Mouse (Mus musculus): ENCODE measurements around the gene Cdkl3.

Gene Cdkl3

DNA sequence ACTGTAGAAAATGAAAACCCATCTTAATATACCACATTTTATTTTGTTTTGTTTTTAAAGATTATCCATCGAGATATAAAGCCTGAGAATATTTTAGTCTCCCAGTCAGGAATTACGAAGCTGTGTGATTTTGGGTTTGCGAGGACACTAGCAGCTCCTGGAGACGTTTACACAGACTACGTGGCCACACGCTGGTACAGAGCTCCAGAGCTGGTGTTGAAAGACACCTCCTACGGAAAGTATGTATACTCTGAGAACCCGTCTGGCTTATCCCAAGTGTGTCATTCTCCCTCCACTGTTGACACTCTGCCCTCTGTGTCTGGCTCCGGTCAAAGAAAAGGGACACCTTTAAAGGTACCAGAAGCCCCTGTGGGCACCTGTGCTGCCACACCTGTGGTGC lies 14.2 kb downstream of the Cdkl3 start:
- DNase-seq: no peak

- no peak for DNase-seq
These were observed 28.3 kb downstream of the Cdkl3 start for GRCm38 (mm10) chr11:52032356-52032755.

DNA sequence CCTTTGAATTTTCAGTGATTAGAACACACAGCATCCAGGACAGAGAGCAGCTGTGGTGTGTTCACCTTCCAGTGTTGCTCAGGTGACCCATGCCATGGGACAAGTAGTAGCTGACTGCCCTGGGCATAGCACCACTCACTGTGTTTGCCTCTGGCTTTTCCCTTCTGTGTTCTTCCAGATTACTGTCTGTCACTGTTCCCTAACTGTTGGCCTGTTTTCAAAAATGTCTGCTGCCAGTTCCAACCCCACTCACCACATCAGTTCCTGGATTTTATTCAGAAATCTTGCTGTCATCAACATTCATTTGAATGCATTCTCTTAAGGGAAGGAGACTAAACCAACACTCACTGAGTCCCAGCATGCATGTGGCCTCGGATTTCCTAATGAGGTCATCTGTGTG lies 29.9 kb downstream of the Cdkl3 start:
- DNase-seq: no peak

- no peak for DNase-seq
These were observed 31.9 kb downstream of the Cdkl3 start for GRCm38 (mm10) chr11:52035905-52036304.

DNA sequence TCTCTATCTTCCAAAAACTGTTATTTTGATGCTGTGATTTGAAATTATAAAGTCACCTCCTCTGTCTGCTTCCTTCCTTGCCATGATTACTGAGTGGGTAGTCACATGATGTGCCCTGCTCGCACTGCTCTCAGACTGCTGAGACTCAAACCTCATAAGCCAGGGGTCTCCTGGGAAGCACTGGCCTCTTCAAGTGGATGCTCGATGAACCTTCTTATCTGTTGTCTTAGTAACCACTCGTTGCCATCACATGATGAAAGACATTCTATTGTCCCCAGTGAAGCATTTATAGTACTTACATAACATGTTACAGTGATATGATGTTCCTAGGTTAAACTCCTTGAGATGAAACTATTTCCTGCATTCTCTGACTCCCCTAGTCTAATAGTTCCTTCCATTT lies 33.6 kb downstream of the Cdkl3 start:
- no peak for DNase-seq

DNA sequence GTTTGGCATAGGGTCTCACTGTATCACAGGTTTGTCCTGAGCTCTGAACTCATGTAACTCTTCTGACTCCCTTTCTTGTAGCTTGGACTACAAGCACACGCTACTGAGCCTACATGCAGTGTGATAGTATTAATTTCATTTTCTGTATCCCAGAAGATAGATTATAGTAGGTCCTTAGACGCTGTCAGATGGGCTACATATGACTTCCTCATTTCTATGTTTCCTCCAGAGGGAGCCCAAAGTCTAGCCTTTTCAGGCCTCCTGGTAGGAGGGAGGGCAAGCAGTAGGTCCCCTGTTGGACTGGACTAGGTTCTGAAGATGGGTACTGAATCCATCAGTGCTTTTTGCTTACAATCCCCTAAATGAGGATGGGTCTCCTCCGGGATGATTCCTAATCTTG lies 39.2 kb downstream of the Cdkl3 start:
- no peak for DNase-seq

DNA sequence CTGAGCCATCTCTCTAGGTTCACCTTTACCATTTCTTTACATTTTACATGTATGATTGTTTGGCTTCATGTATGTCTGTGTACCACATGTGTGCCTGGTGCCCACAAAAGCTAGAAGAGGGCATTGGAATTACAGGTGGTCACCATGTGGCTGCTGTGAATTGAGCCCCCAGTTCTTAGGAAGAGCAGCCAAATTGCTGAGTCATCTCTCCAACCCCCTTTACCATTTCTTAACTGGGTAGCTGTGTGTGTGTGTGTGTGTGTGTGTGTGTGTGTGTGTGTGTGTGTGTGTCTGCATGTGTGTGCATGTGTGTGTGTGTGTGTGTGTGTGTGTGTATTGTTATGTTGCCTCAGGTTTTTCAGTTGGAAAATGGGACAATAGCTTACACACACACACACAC lies 40.1 kb downstream of the Cdkl3 start:
- DNase-seq: no peak

- DNase-seq: no peak
These were observed 42.6 kb downstream of the Cdkl3 start for GRCm38 (mm10) chr11:52046446-52047165.

DNA sequence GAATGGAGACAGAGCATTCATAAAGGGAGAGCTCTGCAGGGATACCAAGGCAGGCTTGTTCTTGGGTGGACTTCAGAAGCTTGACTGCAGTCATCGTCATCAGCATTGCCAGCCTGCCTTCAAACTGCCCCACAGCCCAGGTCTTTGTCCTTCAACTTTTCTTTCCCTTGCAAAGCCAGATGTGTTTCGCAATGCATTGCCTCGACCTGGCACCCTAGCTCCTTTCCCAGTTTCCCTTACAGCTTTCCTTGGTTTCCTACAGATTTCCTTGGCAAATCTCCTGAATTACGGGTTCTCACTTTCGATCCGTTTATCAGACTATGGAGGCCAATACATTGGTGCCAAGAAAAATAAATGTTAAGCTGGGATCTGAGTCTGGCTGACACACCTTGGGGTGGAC lies 49.4 kb downstream of the Cdkl3 start:
- DNase-seq: no peak

DNA sequence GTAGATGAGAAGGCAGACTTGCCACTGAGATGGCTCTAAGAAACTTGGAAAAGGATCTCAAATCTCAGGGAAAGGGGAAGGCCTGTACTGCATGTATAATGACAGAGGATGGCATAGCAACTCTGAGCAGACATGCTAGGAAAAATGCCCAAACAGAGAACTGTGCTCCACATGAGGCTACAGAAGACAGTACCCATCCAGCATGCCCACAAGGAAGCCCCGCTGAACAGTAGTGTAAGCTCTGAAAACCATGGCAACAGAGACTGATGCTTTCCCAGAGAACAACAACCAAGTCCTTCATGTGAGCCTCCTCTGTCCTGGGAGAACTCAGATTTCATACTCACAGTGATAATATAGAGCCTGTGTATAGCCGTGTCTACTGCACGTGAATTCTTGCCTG lies 50.7 kb downstream of the Cdkl3 start:
- DNase-seq: no peak

DNA sequence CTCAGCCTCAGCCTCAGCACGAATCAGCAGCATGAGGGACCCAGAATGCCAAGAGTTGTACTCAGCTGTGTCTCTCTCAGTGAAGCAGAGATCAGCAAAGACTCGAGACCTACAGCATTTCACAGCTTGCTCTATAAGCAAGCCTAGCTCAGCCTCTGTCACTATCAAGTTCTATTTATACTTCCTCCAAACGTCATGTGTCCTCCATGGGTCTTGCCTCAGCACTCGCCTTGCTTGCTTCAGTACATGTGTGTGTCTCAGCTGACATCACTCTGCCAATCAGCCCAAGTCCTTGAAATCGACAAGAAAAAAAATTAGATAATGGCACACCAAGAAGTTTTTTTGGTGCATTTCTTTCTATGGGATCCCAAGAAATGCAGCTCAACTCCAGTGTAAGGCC lies 52.2 kb downstream of the Cdkl3 start:
- DNase-seq: no peak

DNA sequence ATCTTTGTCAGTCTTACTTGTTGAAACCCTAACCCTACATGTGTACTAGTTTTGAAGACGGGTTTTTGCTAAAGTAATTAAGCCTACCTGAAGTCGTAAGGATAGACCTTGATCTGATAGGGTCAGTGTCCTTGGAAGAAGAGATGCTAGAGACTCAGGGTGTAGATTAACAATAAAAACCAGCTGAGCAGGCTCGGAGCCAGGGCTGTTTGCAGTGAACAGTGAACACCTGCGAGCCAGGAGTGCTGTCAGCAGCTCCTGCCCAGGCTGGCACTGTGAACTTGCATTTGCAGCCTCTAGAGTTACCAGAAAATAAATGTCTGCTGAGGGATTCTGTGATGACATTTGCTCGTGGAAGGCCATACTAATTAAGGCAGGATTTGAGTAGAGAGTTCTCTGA lies 55.0 kb downstream of the Cdkl3 start:
- DNase-seq: no peak

DNA sequence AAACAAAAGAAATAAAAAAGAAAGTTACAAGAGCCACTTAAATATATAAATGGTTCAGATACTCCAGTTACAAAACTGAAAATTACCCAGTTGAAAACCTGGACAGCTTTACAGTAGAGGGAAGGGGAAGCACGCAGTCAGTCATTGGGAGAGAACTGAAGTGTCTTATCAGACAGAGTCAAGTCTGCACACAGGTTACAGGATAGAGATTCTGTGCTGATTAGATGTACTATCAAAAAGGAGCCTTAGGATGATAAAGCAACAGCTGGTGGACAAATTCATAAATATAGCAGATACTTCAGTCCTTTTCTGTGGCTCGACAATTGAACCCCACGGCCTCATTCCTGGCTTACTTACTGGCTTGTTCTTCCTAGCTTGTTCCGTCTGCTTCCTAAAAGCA lies 56.3 kb downstream of the Cdkl3 start:
- no peak for DNase-seq

DNA sequence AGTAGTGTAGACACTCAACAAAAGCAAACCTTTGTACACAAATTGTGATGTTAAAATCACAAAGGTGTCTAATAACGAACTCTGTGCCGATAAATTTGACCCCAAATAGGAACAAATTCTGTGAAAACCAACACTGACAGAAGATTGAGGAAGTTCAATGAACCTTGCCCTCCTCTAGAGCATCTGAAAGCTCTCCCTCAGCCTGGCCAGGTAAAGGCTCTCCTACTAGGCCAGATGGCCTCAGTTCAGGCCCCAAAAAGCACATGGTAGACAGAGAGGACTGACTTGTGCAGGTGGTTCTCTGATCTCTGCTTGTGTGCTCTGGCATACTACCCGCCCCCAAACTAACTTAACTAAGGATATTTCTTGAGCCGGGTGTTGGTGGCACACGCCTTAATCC lies 58.4 kb downstream of the Cdkl3 start:
- DNase-seq: no peak

- no peak for DNase-seq
These were observed 60.4 kb downstream of the Cdkl3 start for GRCm38 (mm10) chr11:52064398-52064797.

GRCm38 (mm10) chr11:52065841-52066240 lies 61.8 kb downstream of the Cdkl3 start:
- no peak for DNase-seq

GRCm38 (mm10) chr11:52071768-52072167 lies 67.7 kb downstream of the Cdkl3 start:
- no peak for DNase-seq

GRCm38 (mm10) chr11:52073528-52074170 lies 69.6 kb downstream of the Cdkl3 start:
- DNase-seq: no peak

DNA sequence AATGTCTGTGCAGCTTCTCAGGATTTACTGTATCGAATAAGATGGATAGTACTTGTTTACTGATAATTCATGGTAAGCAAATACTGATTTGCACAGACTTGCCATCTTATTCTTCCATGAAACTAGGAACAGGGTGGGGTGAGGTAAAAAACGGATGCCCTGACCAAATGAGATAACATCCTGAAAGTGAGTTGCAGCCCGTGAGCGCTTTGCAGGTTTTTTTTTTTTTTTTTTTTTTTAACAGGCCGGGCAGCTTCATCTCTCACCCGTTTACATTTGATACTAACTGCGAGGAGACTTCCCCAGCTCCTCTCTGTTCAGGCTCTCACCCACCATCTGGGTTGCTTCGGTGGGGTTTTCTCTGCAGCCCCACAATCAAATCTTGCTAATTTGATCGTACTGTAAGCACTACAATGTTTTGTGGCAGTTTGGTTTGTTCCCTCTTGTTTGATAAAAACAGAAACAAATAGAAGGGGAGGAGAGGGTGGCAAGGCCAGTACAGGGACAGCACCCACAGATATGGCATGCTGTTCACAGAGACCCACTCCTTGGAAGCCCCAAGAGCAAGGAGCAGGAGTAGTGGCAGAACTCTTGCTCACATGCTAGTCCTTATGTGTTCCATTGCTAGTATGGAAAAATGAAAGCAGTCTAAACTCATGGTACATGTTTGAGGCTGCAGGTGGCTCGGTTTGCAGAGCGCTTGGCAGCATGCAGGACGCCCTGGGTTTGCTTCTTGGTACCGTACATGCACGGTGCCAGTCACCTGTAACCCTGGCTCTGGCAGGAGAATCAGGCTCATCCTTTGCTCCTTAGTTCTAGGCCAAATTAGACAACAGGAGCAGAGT lies 70.8 kb downstream of the Cdkl3 start:
- no peak for DNase-seq

DNA sequence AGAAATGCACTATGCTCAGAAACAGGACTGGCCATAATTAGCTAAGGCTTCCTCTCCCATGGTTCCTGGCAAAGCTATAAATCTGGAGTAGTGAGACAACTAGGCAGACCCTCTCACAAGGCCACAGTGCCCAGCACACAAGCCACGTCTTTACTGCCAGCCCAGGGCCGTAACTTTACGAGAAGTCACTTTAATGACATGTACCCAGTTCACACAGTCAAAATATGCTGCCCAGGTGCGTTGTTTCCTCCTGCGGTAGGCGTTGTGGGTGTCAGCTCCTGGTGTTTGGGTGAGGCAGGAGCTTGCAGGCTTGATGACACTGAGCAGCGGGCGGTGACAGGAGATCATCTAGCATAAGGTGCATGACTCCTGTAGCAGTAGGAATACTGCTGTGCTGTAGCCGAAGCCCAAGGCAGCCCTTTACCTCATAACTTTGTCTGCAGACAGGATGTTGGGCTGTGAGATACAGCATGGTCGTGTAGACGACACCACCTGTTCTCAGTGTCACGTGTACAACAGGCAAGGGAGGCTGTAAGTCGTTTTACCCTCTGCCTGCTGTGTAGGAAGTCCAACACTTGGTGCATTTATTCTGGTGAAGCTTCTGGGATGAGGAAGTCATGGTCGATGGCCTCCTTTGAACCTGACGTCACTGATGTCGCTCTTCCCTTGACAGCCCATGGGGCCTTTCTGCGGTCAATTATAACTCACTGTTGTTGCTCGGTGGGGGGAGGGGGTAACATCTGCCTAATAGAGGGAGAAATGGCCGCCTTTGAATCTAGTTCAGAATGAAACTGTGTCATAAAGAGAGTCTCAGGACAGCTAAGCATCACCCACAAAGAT lies 72.0 kb downstream of the Cdkl3 start:
- DNase-seq: no peak

- no peak for DNase-seq
These were observed 72.8 kb downstream of the Cdkl3 start for GRCm38 (mm10) chr11:52076742-52077352.

DNA sequence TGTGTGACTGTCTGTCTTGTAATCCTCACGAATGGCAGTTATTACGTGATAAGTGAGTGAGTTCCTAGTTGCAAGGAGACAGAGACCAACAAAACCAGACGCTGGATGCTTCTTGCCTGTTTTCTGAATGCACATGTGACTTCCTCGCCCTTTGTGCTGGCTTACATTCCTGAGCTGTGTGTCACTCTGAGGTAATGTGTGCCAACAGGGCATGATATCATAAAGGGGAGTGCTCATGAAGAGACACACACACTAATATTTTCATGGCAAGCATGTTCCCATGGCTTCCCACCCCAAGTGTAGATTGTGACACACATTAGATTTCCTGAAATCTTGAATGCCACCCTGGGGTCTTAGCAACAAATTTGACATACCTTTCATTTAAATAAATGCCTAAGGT lies 73.9 kb downstream of the Cdkl3 start:
- DNase-seq: no peak

GRCm38 (mm10) chr11:52079978-52080377 lies 76.0 kb downstream of the Cdkl3 start:
- no peak for DNase-seq
